Comparison of ENCODE assay signal across 15 mouse cellular contexts in genomic region chr10:120026437-120026836, GRCm38 (mm10).
A peak's percentile ranks its signal among the peaks of the same experiment; 100 is the strongest.
DNase-seq lines count a peak whose midpoint lies in the region; ATAC-seq lines count a peak whose summit lies in the region.
"Had no signal": no experiment of that assay in that cellular context is flagged by ENCODE, and none has a peak within 500 bp of the region (broad histone marks: within the 10 kb centered on the region; RNA-seq: fewer than 3 reads in every experiment).

No protein-coding gene starts in this region.

- DNase-seq in cerebellum, postnatal 14 days: peak; percentile 63 to 69
- DNase-seq in cerebellum, adult 8-10 months: no peak
- no peak for DNase-seq in midbrain, embryonic 10.5 days (ENCODE audit: low spot score)
- DNase-seq in adrenal gland, postnatal 10 days: no peak
- no peak for DNase-seq in kidney, postnatal 25 days
- DNase-seq: adrenal gland, postnatal 25 days; heart, postnatal 14 days; kidney, adult 11 months; kidney, postnatal 4 days; lung, adult 18-20 months had no signal

- H3K27me3 ChIP-seq in midbrain, embryonic 13.5 days: no peaks in the 10 kb centered on the region
- H3K27me3 ChIP-seq in midbrain, embryonic 10.5 days (ENCODE audit: low read depth, poor library complexity, severe bottlenecking): peaks cover 1% of the 10 kb centered on the region; the same call in 1 of the 2 replicates
- H3K27me3 ChIP-seq in forebrain, embryonic 15.5 days: no peaks in the 10 kb centered on the region
- no peaks in the 10 kb centered on the region for H3K27me3 ChIP-seq in neural tube, embryonic 14.5 days (ENCODE audit: control insufficient read depth, insufficient read depth, low read length)
- H3K27me3 ChIP-seq: limb, embryonic 15.5 days had no signal

- WGBS in midbrain, embryonic 13.5 days: 41% methylated on average over 10 of the region's 10 CpGs
- WGBS in midbrain, embryonic 10.5 days: 78% methylated on average over 10 of the region's 10 CpGs
- WGBS in forebrain, embryonic 15.5 days: 16% methylated on average over 10 of the region's 10 CpGs
- 44% methylated on average over 10 of the region's 10 CpGs for WGBS in neural tube, embryonic 14.5 days

- no peak overlapping the region; the same call in 1 of the 2 replicates for H3K4me2 ChIP-seq in midbrain, embryonic 13.5 days (replicated peaks)
- 0 out of 2 replicates have a peak overlapping the region, but pooled peaks have one; percentile 9 for H3K4me2 ChIP-seq in forebrain, embryonic 15.5 days (replicated peaks)
- no peak overlapping the region for H3K4me2 ChIP-seq in neural tube, embryonic 14.5 days (ENCODE audit: low read depth, low read length)
- H3K4me2 ChIP-seq: limb, embryonic 15.5 days had no signal

- H3K4me1 ChIP-seq in midbrain, embryonic 13.5 days (replicated peaks): peaks cover 5% of the 10 kb centered on the region
- no peaks in the 10 kb centered on the region for H3K4me1 ChIP-seq in midbrain, embryonic 10.5 days
- peaks cover 24% of the 10 kb centered on the region for H3K4me1 ChIP-seq in forebrain, embryonic 15.5 days
- no peaks in the 10 kb centered on the region for H3K4me1 ChIP-seq in neural tube, embryonic 14.5 days (ENCODE audit: control insufficient read depth, insufficient read depth, low read length)
- H3K4me1 ChIP-seq: limb, embryonic 15.5 days had no signal

- no peaks in the 10 kb centered on the region for H3K9me3 ChIP-seq in midbrain, embryonic 13.5 days
- H3K9me3 ChIP-seq in midbrain, embryonic 10.5 days (replicated peaks): no peaks in the 10 kb centered on the region
- H3K9me3 ChIP-seq in forebrain, embryonic 15.5 days: no peaks in the 10 kb centered on the region
- H3K9me3 ChIP-seq in neural tube, embryonic 14.5 days (ENCODE audit: control insufficient read depth, low read length): no peaks in the 10 kb centered on the region
- H3K9me3 ChIP-seq: limb, embryonic 15.5 days had no signal

- peaks cover 9% of the 10 kb centered on the region for H3K36me3 ChIP-seq in midbrain, embryonic 13.5 days
- no peaks in the 10 kb centered on the region for H3K36me3 ChIP-seq in midbrain, embryonic 10.5 days
- H3K36me3 ChIP-seq in forebrain, embryonic 15.5 days: no peaks in the 10 kb centered on the region
- H3K36me3 ChIP-seq in neural tube, embryonic 14.5 days (ENCODE audit: control insufficient read depth, insufficient read depth, low read length): no peaks in the 10 kb centered on the region
- H3K36me3 ChIP-seq: limb, embryonic 15.5 days had no signal

- ATAC-seq in midbrain, embryonic 13.5 days: peak; percentile 85
- ATAC-seq in forebrain, embryonic 15.5 days (replicated peaks): peak; percentile 95
- ATAC-seq in neural tube, embryonic 14.5 days (ENCODE audit: low read depth): peak; percentile 51; the same call in 1 of the 2 replicates

- H3K27ac ChIP-seq in midbrain, embryonic 13.5 days: peak overlapping the region; percentile 58; the same call in 1 of the 2 replicates
- no peak overlapping the region for H3K27ac ChIP-seq in midbrain, embryonic 10.5 days (replicated peaks)
- H3K27ac ChIP-seq in forebrain, embryonic 15.5 days (replicated peaks): peak overlapping the region; percentile 86
- H3K27ac ChIP-seq in neural tube, embryonic 14.5 days (ENCODE audit: low read depth, low read length): peak overlapping the region; percentile 35; the same call in 1 of the 2 replicates
- H3K27ac ChIP-seq: limb, embryonic 15.5 days; macrophage had no signal

- H3K9ac ChIP-seq in midbrain, embryonic 13.5 days (replicated peaks): no peak overlapping the region
- no peak overlapping the region for H3K9ac ChIP-seq in forebrain, embryonic 15.5 days (replicated peaks)
- no peak overlapping the region for H3K9ac ChIP-seq in neural tube, embryonic 14.5 days (replicated peaks; ENCODE audit: low read depth, low read length)
- H3K9ac ChIP-seq: limb, embryonic 15.5 days had no signal

- no peak overlapping the region for H3K4me3 ChIP-seq in midbrain, embryonic 13.5 days (replicated peaks)
- no peak overlapping the region for H3K4me3 ChIP-seq in midbrain, embryonic 10.5 days
- H3K4me3 ChIP-seq in forebrain, embryonic 15.5 days: no peak overlapping the region
- no peak overlapping the region for H3K4me3 ChIP-seq in neural tube, embryonic 14.5 days (ENCODE audit: low read depth, low read length)
- H3K4me3 ChIP-seq: limb, embryonic 15.5 days had no signal

Comparison
In these comparisons a context has a peak if more than half of its experiments do, and no peak if none do; other contexts are left out.
1. DNase-seq: peak in cerebellum, postnatal 14 days (2 of 2); none in cerebellum, adult 8-10 months (single experiment), midbrain, embryonic 10.5 days (single experiment), adrenal gland, postnatal 10 days (single experiment) and kidney, postnatal 25 days (0 of 2).
2. Peak in every context shown above with its lines, with median percentiles within 50 percentile points of each other: ATAC-seq.